Mouse (Mus musculus) MEL (cell line): Measurements from ENCODE around the gene Gtf2i. TPM values are rescaled to one million over a fixed set of nuclear protein-coding genes. Genes with fewer than 3 reads are reported as not detected.

Experiments used
- DNase-seq: peaks from one replicate; pipeline ENCODE4 v3.0.0; 2011; ENCODE audit warnings: low read depth, low spot score
- H3K27ac ChIP-seq: 2 replicates; pipeline ENCODE4 v1.5.1; 2012; ENCODE audit warnings: low read depth, mild to moderate bottlenecking, control low read depth, low read length, moderate library complexity; ENCODE audit not compliant: control insufficient read depth
- H3K27me3 ChIP-seq, 2 experiments: fragments of 150-350 bp in 1 of 2; sonication (generic) in 1 of 2; 2 replicates each; pipeline ENCODE4 v1.6.1; 2012; ENCODE audit warnings: low read length in 2 of 2, mild to moderate bottlenecking in 2 of 2, improper control_type of control experiment in 1 of 2, moderate library complexity in 1 of 2; ENCODE audit not compliant: insufficient read depth in 2 of 2, control insufficient read depth in 1 of 2
- H3K36me3 ChIP-seq, 2 experiments: 2 replicates each; pipeline ENCODE4 v1.6.1; 2012 to 2014; ENCODE audit warnings: low read length in 2 of 2, improper control_type of control experiment in 1 of 2, inconsistent platforms in 1 of 2, mild to moderate bottlenecking in 1 of 2; ENCODE audit not compliant: insufficient read depth in 2 of 2, control insufficient read depth in 1 of 2
- H3K4me1 ChIP-seq, 2 experiments: fragments of 150-350 bp in 1 of 2; sonication (generic) in 1 of 2; 2 replicates each; pipeline ENCODE4 v1.6.1; 2012; ENCODE audit warnings: low read length in 2 of 2, improper control_type of control experiment in 1 of 2, mild to moderate bottlenecking in 1 of 2; ENCODE audit not compliant: insufficient read depth in 2 of 2, control insufficient read depth in 1 of 2
- H3K4me3 ChIP-seq, 2 experiments: fragments of 150-350 bp in 1 of 2; sonication (generic) in 1 of 2; 2 replicates each; pipeline ENCODE4 v1.5.1; 2012; ENCODE audit warnings: low read depth in 2 of 2, low read length in 2 of 2, mild to moderate bottlenecking in 2 of 2, moderate library complexity in 2 of 2, control low read depth in 1 of 2, improper control_type of control experiment in 1 of 2; ENCODE audit not compliant: control insufficient read depth in 1 of 2, insufficient read depth in 1 of 2
- H3K79me2 ChIP-seq: 2 replicates; pipeline ENCODE4 v1.6.1; 2012; ENCODE audit warnings: mild to moderate bottlenecking, low read length, moderate library complexity; ENCODE audit not compliant: control insufficient read depth, poor library complexity, insufficient read depth
- H3K9ac ChIP-seq: 2 replicates; pipeline ENCODE4 v1.6.1; 2012; ENCODE audit warnings: low read depth, mild to moderate bottlenecking, control low read depth, low read length, moderate library complexity; ENCODE audit not compliant: control insufficient read depth, poor library complexity, severe bottlenecking
- H3K9me3 ChIP-seq: fragments of 150-350 bp; sonication (generic); replicated peaks from 2 replicates; pipeline ENCODE4 v1.6.1; 2012; ENCODE audit warnings: mild to moderate bottlenecking, low read length, improper control_type of control experiment, moderate library complexity; ENCODE audit not compliant: insufficient read depth
- BHLHE40 ChIP-seq: IDR thresholded peaks from 2 replicates; pipeline ENCODE4 v1.6.1; 2012; ENCODE audit warnings: low read depth, mild to moderate bottlenecking, inconsistent platforms, low read length, improper control_type of control experiment, borderline replicate concordance
- CTCF ChIP-seq, 3 experiments: IDR thresholded peaks in 2 of 3; conservative IDR thresholded peaks in 1 of 3; 2 replicates each; pipeline ENCODE4 v1.5.1; 2011 to 2012; ENCODE audit warnings: low read length in 3 of 3, low read depth in 2 of 3, mild to moderate bottlenecking in 2 of 3, improper control_type of control experiment in 1 of 3, inconsistent platforms in 1 of 3, mixed read lengths in 1 of 3, moderate library complexity in 1 of 3; ENCODE audit not compliant: control insufficient read depth in 1 of 3, insufficient read depth in 1 of 3, poor library complexity in 1 of 3, severe bottlenecking in 1 of 3
- E2F4 ChIP-seq: IDR thresholded peaks from 2 replicates; pipeline ENCODE4 v1.6.1; 2011; ENCODE audit warnings: low read depth, low read length, improper control_type of control experiment, borderline replicate concordance
- ELF1 ChIP-seq: IDR thresholded peaks from 2 replicates; pipeline ENCODE4 v1.6.1; 2014; ENCODE audit warnings: low read depth, mild to moderate bottlenecking, inconsistent platforms, low read length, improper control_type of control experiment, moderate library complexity
- GATA1 ChIP-seq: IDR thresholded peaks from 2 replicates; pipeline ENCODE4 v1.6.1; 2011; ENCODE audit warnings: low read depth, low read length, improper control_type of control experiment
- HCFC1 ChIP-seq: IDR thresholded peaks from 2 replicates; pipeline ENCODE4 v1.6.1; 2012; ENCODE audit warnings: low read depth, mild to moderate bottlenecking, inconsistent platforms, low read length, improper control_type of control experiment, moderate library complexity
- JUND ChIP-seq: IDR thresholded peaks from 2 replicates; pipeline ENCODE4 v1.6.1; 2011; ENCODE audit warnings: low read depth, mild to moderate bottlenecking, improper control_type of control experiment, low read length
- KAT2A ChIP-seq: conservative IDR thresholded peaks from 2 replicates; pipeline ENCODE4 v1.6.1; 2012; ENCODE audit warnings: low read depth, low read length, improper control_type of control experiment, inconsistent platforms
- MAFK ChIP-seq: IDR thresholded peaks from 2 replicates; pipeline ENCODE4 v1.6.1; 2011; ENCODE audit warnings: low read depth, mild to moderate bottlenecking, low read length, improper control_type of control experiment, borderline replicate concordance
- MAX ChIP-seq: IDR thresholded peaks from 2 replicates; pipeline ENCODE4 v1.6.1; 2011; ENCODE audit warnings: low read length, improper control_type of control experiment
- MEF2A ChIP-seq: IDR thresholded peaks from 2 replicates; pipeline ENCODE4 v1.6.1; 2014; ENCODE audit warnings: low read depth, mild to moderate bottlenecking, inconsistent platforms, low read length, improper control_type of control experiment; ENCODE audit not compliant: poor library complexity, insufficient replicate concordance, severe bottlenecking; ENCODE audit errors: extremely low read depth
- MYB ChIP-seq: IDR thresholded peaks from 2 replicates; pipeline ENCODE4 v1.6.1; 2011; ENCODE audit warnings: mild to moderate bottlenecking, low read depth, low read length, improper control_type of control experiment
- POLR2AphosphoS5 ChIP-seq: IDR thresholded peaks from 2 replicates; pipeline ENCODE4 v1.6.1; 2012; ENCODE audit warnings: low read depth, borderline replicate concordance, mild to moderate bottlenecking, inconsistent platforms, low read length, moderate library complexity, mixed read lengths
- RAD21 ChIP-seq: IDR thresholded peaks from 2 replicates; pipeline ENCODE4 v1.6.1; 2011; ENCODE audit warnings: mild to moderate bottlenecking, low read depth, low read length, improper control_type of control experiment
- SMC3 ChIP-seq: IDR thresholded peaks from 2 replicates; pipeline ENCODE4 v1.6.1; 2011; ENCODE audit warnings: low read depth, low read length, improper control_type of control experiment
- TBP ChIP-seq: IDR thresholded peaks from 2 replicates; pipeline ENCODE4 v1.8.0; 2011; ENCODE audit warnings: low read depth, low read length, improper control_type of control experiment
- UBTF ChIP-seq: IDR thresholded peaks from 2 replicates; pipeline ENCODE4 v1.6.1; 2012; ENCODE audit warnings: low read depth, mild to moderate bottlenecking, inconsistent platforms, low read length, improper control_type of control experiment, moderate library complexity, borderline replicate concordance; ENCODE audit not compliant: insufficient read depth
- USF1 ChIP-seq: IDR thresholded peaks from 2 replicates; pipeline ENCODE4 v1.6.1; 2014; ENCODE audit warnings: low read depth, mild to moderate bottlenecking, inconsistent platforms, low read length, improper control_type of control experiment, moderate library complexity
- ZC3H11A ChIP-seq: IDR thresholded peaks from 2 replicates; pipeline ENCODE4 v1.6.1; 2012; ENCODE audit warnings: low read depth, mild to moderate bottlenecking, inconsistent platforms, low read length, improper control_type of control experiment
- ZKSCAN1 ChIP-seq: IDR thresholded peaks from 2 replicates; pipeline ENCODE4 v1.6.1; 2012; ENCODE audit warnings: low read depth, mild to moderate bottlenecking, inconsistent platforms, low read length, improper control_type of control experiment, moderate library complexity
- polyA plus RNA-seq, 2 experiments: library from polyadenylated mRNA; stranded (reverse) in 1 of 2; unstranded in 1 of 2; fragments of >175 nt in 1 of 2; fragments of >200 nt in 1 of 2; gene quantifications; 2 replicates each; pipeline versions ENCODE4 v1.2.1 to v1.2.4; 2012; ENCODE audit warnings: low replicate concordance in 2 of 2, low read depth in 1 of 2; ENCODE audit not compliant: insufficient read length in 2 of 2, insufficient read depth in 1 of 2, missing spikeins in 1 of 2
- total RNA-seq: library from RNA; depleted of rRNA; stranded (reverse); fragments of 300-350 nt; gene quantifications from 2 replicates; pipeline ENCODE4 v1.2.3, GENCODE M21; 2012

The Gtf2i gene
- total and polyA plus RNA-seq, 3 experiments, result 46.7 to 151 (median 128) TPM

DNA sequence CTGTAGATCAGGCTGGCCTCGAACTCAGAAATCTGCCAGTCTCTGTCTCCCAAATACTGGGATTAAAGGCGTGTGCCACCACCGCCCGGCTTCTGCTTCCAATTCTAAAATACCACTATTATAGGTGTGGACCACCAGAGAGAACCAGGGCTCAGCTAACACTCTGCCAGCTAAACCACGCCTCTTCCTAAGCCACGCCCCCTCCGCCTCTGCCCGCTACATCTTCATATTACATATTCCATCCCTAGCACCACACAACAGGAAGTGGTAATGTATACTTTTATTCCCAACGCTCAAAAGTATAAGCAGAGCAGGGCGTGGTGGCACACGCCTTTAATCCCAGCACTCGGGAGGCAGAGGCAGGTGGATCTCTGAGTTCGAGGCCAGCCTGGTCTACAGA lies 8.8 kb upstream of the Gtf2i start:
- peaks cover 10 to 15% of the 10 kb centered on the region in 2 experiments for H3K4me1 ChIP-seq
- DNase-seq, result no peak
- TF ChIP-seq BHLHE40, result no peak
- no peak for TF ChIP-seq HCFC1
- TF ChIP-seq UBTF, result no peak
- TF ChIP-seq GATA1, result no peak
- TF ChIP-seq RAD21, result no peak
- TF ChIP-seq ZC3H11A, result no peak
- no peak for TF ChIP-seq CTCF (IDR thresholded peaks at IDR 0.05 in 2 of 3, conservative IDR thresholded peaks at IDR 0.05 in 1 of 3; ENCODE audit: control insufficient read depth in 1 of 3, insufficient read depth in 1 of 3, low read depth in 2 of 3, low read length in 3 of 3, poor library complexity in 1 of 3, severe bottlenecking in 1 of 3)
- no peak for TF ChIP-seq SMC3
- no peak for TF ChIP-seq USF1
- TF ChIP-seq ZKSCAN1, result no peak

DNA sequence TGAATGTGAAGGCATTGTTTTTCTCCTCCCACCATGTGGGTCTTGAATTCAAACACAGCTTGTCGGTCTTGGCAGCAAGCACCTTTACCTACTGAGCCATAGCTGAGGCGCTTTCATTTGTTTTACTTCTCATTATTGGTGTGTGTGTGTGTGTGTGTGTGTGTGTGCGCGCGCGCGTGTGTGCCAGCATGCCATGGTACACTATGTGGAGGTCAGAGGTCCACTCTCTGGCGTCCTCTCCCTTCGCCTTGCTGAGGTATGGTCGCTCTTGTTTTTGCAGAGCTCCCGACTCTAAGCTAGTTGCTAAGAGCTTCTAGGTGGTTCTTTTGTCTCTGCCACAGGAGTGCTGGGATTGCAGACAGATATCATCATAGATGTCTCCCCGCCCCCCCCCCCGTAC lies 7.8 kb upstream of the Gtf2i start:
- TF ChIP-seq MAFK, result no peak
- no peak for TF ChIP-seq BHLHE40
- TF ChIP-seq RAD21, result no peak
- TF ChIP-seq MYB, result no peak
- TF ChIP-seq POLR2AphosphoS5, result no peak
- no peak for TF ChIP-seq GATA1
- no peak for DNase-seq
- H3K4me1 ChIP-seq, result peaks cover 10 to 15% of the 10 kb centered on the region in 2 experiments

More for the DNA sequence above, 8.8 kb upstream of the Gtf2i start:
- H3K9me3 ChIP-seq, result no peaks in the 10 kb centered on the region
- no peak overlapping the region for H3K4me3 ChIP-seq
- H3K36me3 ChIP-seq, result peaks cover 0 to 2% of the 10 kb centered on the region in 2 experiments; a peak in 1 of 4 replicates
- H3K79me2 ChIP-seq, result no peaks in the 10 kb centered on the region
- H3K27me3 ChIP-seq, result peaks cover 0 to 4% of the 10 kb centered on the region in 2 experiments; a peak in 2 of 4 replicates
- no peak overlapping the region for H3K27ac ChIP-seq
- H3K9ac ChIP-seq, result no peak overlapping the region

DNA sequence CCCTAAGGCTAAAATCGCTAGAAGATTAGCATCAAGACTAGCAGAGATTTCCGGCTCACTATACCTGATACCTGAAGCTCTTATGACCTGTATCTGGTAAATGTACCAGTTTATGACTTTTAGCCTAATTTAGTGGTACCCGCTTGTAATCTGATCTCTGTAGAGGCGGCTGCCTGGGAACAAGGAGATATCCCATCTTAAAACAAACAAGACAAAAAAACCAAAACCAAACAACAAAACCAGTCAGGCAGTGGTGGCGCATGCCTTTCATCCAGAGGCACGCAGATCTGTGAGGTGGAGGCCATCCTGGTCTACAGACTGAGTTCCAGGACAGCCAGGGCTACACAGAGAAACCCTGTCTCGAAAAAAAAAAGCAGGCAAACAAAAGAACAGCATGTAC lies 7.1 kb upstream of the Gtf2i start:
- Histone ChIP-seq H3K9me3 (no peaks in the 10 kb centered on the region), H3K36me3 (no peaks in the 10 kb centered on the region; a peak in 1 of 4 replicates), H3K9ac (no peak overlapping the region), H3K4me1 (peaks cover 5 to 11% of the 10 kb centered on the region in 2 experiments), H3K27ac (no peak overlapping the region), H3K79me2 (no peaks in the 10 kb centered on the region), H3K4me3 (no peak overlapping the region), H3K27me3 (peaks cover 0 to 4% of the 10 kb centered on the region in 2 experiments; a peak in 2 of 4 replicates)
- TF ChIP-seq UBTF, result no peak
- no peak for TF ChIP-seq ELF1
- no peak for TF ChIP-seq SMC3
- no peak for TF ChIP-seq KAT2A
- TF ChIP-seq BHLHE40, result no peak
- no peak for TF ChIP-seq MAX
- TF ChIP-seq JUND, result no peak
- TF ChIP-seq MEF2A, result no peak
- no peak for TF ChIP-seq MYB
- no peak for TF ChIP-seq CTCF (IDR thresholded peaks at IDR 0.05 in 2 of 3, conservative IDR thresholded peaks at IDR 0.05 in 1 of 3; ENCODE audit: control insufficient read depth in 1 of 3, insufficient read depth in 1 of 3, low read depth in 2 of 3, low read length in 3 of 3, poor library complexity in 1 of 3, severe bottlenecking in 1 of 3)
- no peak for TF ChIP-seq E2F4
- no peak for TF ChIP-seq POLR2AphosphoS5
- no peak for TF ChIP-seq ZC3H11A
- TF ChIP-seq TBP, result no peak
- DNase-seq, result no peak

More for the DNA sequence above, 7.8 kb upstream of the Gtf2i start:
- H3K79me2 ChIP-seq, result no peaks in the 10 kb centered on the region
- no peaks in the 10 kb centered on the region; a peak in 1 of 4 replicates for H3K36me3 ChIP-seq
- H3K27me3 ChIP-seq, result peaks cover 0 to 4% of the 10 kb centered on the region in 2 experiments; a peak in 2 of 4 replicates
- H3K4me3 ChIP-seq, result no peak overlapping the region
- H3K9ac ChIP-seq, result no peak overlapping the region
- no peaks in the 10 kb centered on the region for H3K9me3 ChIP-seq
- no peak overlapping the region for H3K27ac ChIP-seq
